Mouse (Mus musculus) kidney, postnatal 0 days (tissue): ENCODE data around the gene Crybg2. TPM values are rescaled to one million over a fixed set of nuclear protein-coding genes. Genes with fewer than 3 reads are reported as not detected.

ENCODE experiments used
- ATAC-seq: fragments of 200-750 bp; cut with Nextera tagmentation; replicated peaks from 2 replicates; pipeline ENCODE4 v1.8.0; 2017; ENCODE audit warnings: low read depth, moderate number of reproducible peaks, moderate TSS enrichment, moderate library complexity; ENCODE audit not compliant: low FRiP score
- DNase-seq: peaks from one replicate; pipeline ENCODE4 v3.0.0-alpha.2; 2016; ENCODE audit warnings: low spot score
- H3K27ac ChIP-seq: fragments of 300-500 bp; sonication (generic); 2 replicates; pipeline ENCODE4 v1.5.1; 2014; ENCODE audit warnings: mild to moderate bottlenecking
- H3K27me3 ChIP-seq: fragments of 300-500 bp; sonication (generic); 2 replicates; pipeline ENCODE4 v1.6.1; 2014; ENCODE audit warnings: low read length, mixed read lengths; ENCODE audit not compliant: insufficient read depth
- H3K36me3 ChIP-seq: fragments of 300-500 bp; sonication (generic); 2 replicates; pipeline ENCODE4 v1.6.1; 2014; ENCODE audit warnings: low read length, mixed read lengths; ENCODE audit not compliant: insufficient read depth
- H3K4me1 ChIP-seq: fragments of 300-500 bp; sonication (generic); replicated peaks from 2 replicates; pipeline ENCODE4 v1.6.1; 2014; ENCODE audit warnings: antibody characterized with exemption, low read length, mixed read lengths; ENCODE audit not compliant: insufficient read depth
- H3K4me2 ChIP-seq: fragments of 300-500 bp; sonication (generic); 2 replicates; pipeline ENCODE4 v1.6.1; 2014; ENCODE audit warnings: mild to moderate bottlenecking, low read length, moderate library complexity, mixed read lengths
- H3K4me3 ChIP-seq: fragments of 300-500 bp; sonication (generic); replicated peaks from 2 replicates; pipeline ENCODE4 v1.5.1; 2014; ENCODE audit warnings: low read depth, low read length
- H3K9ac ChIP-seq: fragments of 300-500 bp; sonication (generic); 2 replicates; pipeline ENCODE4 v1.6.1; 2014; ENCODE audit warnings: low read depth, low read length
- H3K9me3 ChIP-seq: fragments of 300-500 bp; sonication (generic); replicated peaks from 2 replicates; pipeline ENCODE4 v1.6.1; 2016; ENCODE audit warnings: low read length, inconsistent platforms, mixed read lengths
- CTCF ChIP-seq: IDR thresholded peaks from 2 replicates; pipeline ENCODE4 v1.5.1; 2016; ENCODE audit warnings: antibody characterized with exemption, low read depth, mild to moderate bottlenecking, moderate library complexity
- whole genome bisulfite sequencing: fragments of 180-500 bp; shearing (Covaris S2); extraction: QIAGEN DNeasy Blood & Tissue Kit; methylation state at CpG from one replicate; pipeline ENCODE4 v1.1.7; 2014; 5-methylcytosine and 5-hydroxymethylcytosine counted together
- polyA plus RNA-seq: library from polyadenylated mRNA; unstranded; fragments of >200 nt; fragmentation: Nextera tagmentation; extraction: Ambion mirVana; gene quantifications from 2 replicates; pipeline ENCODE4 v1.2.1, GENCODE M21; 2015

Gene Crybg2
- polyA plus RNA-seq, 1 experiment from 2014 or later = 2.8 TPM

DNA sequence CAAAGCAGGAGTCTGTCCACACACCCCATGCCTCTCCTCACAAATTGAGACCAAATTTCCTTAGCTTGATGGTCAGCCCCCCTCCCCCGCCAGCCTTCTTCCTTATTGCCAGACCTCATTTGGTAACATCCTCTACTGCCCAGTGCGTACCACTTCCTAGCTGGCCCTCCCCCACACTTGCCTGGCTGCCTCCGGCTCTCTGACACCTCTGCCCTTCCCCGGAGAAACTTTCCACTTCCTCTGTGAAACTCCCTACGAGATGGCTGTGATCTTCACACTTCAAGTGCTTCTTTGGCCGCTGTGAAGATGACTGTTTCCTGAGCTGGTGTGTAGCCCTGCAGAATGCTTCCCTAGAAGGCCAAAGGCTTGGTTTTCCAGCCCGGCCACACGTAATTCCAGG lies 38.0 kb downstream of the Crybg2 start:
- Histone ChIP-seq H3K4me2 (no peak overlapping the region), H3K9me3 (no peaks in the 10 kb centered on the region), H3K4me3 (no peak overlapping the region), H3K36me3 (no peaks in the 10 kb centered on the region), H3K9ac (no peak overlapping the region), H3K27ac (no peak overlapping the region), H3K4me1 (no peaks in the 10 kb centered on the region), H3K27me3 (no peaks in the 10 kb centered on the region)
- peak; percentile 62 for DNase-seq
- TF ChIP-seq CTCF = no peak
- no peak; the same call in 1 of the 2 replicates for ATAC-seq
- 15% methylated on average over 8 of the region's 8 CpGs for WGBS

- H3K4me2 ChIP-seq = no peak overlapping the region
- no peaks in the 10 kb centered on the region for H3K36me3 ChIP-seq
- no peaks in the 10 kb centered on the region for H3K4me1 ChIP-seq
- TF ChIP-seq CTCF = no peak
- no peak overlapping the region for H3K4me3 ChIP-seq
- H3K27ac ChIP-seq = no peak overlapping the region
- no peak overlapping the region for H3K9ac ChIP-seq
- DNase-seq (no peak), ATAC-seq (no peak)
- WGBS = 77% methylated on average over 4 of the region's 4 CpGs
- no peaks in the 10 kb centered on the region for H3K9me3 ChIP-seq
- no peaks in the 10 kb centered on the region for H3K27me3 ChIP-seq
Observed at GRCm38 (mm10) chr4:134100245-134100644, 39.6 kb downstream of the Crybg2 start.

DNA sequence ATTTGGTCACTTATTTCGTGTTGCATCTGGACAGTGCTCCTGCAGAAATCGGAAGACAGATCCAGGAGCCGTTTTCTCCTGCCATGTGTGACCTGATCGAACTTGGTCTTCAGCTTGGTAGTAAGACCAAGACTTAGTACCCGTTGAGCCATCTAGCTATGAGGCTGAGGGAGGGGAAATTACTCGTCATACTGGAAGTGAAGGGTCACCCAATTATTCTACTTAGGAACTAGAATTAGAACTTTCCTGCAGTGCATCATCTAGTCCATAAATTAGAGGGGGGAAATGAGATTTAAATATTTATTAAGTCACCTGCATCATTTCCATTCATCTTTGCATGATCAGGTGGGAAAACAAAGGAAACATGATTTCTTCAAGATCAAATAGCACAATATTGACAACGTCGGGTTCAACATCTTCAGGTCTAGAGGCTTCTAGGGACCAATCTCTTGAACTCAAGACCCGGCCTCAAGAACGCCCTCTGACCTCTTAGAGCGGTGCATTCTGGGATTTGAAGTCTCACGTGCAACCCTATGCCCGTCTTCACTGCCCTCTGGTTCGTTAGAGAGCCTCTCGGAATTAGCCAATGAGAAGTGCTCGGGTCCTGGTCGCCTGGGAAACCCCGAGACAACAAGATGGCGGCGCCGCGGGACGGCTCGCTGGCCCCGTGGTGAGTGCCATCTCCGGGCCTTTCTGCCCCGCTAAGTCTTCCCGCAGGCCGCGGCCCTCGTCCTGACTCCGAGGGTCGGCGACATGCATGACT lies 41.5 kb downstream of the Crybg2 start, which contains the start of gene Ubxn11:
Gene Ubxn11, plus strand, starts transcription at position 592 of the 763 bp plus-strand sequence.
- 17% methylated on average over 34 of the region's 34 CpGs for WGBS
- Histone ChIP-seq H3K4me2 (peak within 1 kb of the TSS; percentile 76), H3K36me3 (no peaks in the 10 kb centered on the region), H3K9me3 (no peaks in the 10 kb centered on the region), H3K27ac (no peak within 1 kb of the TSS), H3K9ac (peak within 1 kb of the TSS; percentile 47), H3K27me3 (no peaks in the 10 kb centered on the region), H3K4me3 (peak within 1 kb of the TSS; percentile 68), H3K4me1 (no peaks in the 10 kb centered on the region)
- no peak for TF ChIP-seq CTCF
- peak; percentile 93 for ATAC-seq
- DNase-seq = peak; percentile 94

DNA sequence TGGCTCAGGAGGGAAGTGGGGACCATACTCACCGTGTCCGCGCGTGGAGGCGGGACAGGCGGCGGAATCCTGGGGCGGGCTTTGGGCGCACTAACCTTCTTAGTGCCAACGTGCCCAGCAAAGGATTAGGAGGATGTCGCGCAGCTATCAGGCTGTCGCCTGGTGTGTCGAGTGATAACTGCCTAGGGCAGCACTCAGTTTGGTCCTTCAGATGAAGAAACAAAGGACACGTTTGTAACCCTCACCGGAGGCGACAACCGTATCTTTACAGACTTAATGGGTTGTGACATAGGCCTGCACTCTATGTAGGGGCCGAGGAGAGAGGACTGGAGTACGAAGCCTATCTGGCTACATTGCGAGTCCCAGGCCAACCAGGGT lies 42.1 kb downstream of the Crybg2 start:
- Histone ChIP-seq H3K4me2 (peak overlapping the region; percentile 76), H3K4me1 (no peaks in the 10 kb centered on the region), H3K9ac (peak overlapping the region; percentile 47), H3K27ac (no peak overlapping the region), H3K27me3 (no peaks in the 10 kb centered on the region), H3K9me3 (no peaks in the 10 kb centered on the region), H3K36me3 (no peaks in the 10 kb centered on the region), H3K4me3 (peak overlapping the region; percentile 68)
- peak; percentile 12; the same call in 1 of the 2 replicates for ATAC-seq
- WGBS = 4% methylated on average over 21 of the region's 21 CpGs
- no peak for DNase-seq
- no peak for TF ChIP-seq CTCF

DNA sequence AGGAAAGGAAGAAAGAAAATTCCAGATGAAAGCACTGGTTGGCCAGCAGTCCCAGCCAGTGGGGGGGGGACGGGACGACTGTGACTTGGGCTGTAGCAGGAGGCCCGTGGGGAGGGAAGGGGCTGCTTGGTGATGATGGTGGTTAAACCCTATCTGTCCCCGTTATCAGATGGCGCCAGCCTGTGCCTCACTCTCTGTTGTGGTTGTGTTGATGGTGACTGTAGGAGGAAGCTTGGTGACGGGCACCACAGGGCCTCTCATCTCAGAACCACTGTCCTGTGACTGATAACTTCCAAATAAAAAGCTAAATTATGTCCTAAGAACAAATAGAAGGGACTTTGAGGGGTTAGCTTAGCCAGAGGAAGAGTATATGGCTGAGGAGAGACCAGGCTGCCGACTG lies 45.5 kb downstream of the Crybg2 start:
- no peak overlapping the region for H3K4me3 ChIP-seq
- no peak overlapping the region for H3K27ac ChIP-seq
- TF ChIP-seq CTCF = no peak
- H3K9me3 ChIP-seq = no peaks in the 10 kb centered on the region
- H3K36me3 ChIP-seq = no peaks in the 10 kb centered on the region
- H3K4me2 ChIP-seq = no peak overlapping the region
- DNase-seq (no peak), ATAC-seq (no peak)
- H3K27me3 ChIP-seq = no peaks in the 10 kb centered on the region
- WGBS = 66% methylated on average over 7 of the region's 7 CpGs
- H3K4me1 ChIP-seq = no peaks in the 10 kb centered on the region
- no peak overlapping the region for H3K9ac ChIP-seq

DNA sequence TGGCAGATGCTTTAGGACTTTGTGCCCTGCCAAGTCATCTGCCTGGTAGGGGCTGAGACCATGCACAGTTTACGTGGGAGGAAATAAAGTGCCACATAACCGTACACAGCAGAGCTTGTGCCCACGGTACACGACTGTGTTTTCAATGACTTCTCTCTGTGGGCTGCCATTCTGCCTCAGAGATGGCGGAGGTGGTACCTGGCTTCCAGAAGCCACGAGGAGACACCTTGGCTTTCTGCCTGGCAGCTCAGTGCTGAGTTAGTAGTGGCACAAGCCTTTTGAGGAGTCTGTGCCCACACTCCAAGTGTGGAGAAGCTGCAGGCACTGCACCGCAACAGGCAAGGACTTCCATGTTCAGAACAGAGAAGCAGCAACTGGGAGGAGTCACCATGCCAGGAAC lies 47.1 kb downstream of the Crybg2 start:
- ATAC-seq (no peak), DNase-seq (no peak)
- no peaks in the 10 kb centered on the region for H3K36me3 ChIP-seq
- no peaks in the 10 kb centered on the region for H3K27me3 ChIP-seq
- no peak overlapping the region for H3K27ac ChIP-seq
- no peak overlapping the region for H3K4me3 ChIP-seq
- 81% methylated on average over 7 of the region's 7 CpGs for WGBS
- no peak for TF ChIP-seq CTCF
- H3K9me3 ChIP-seq = no peaks in the 10 kb centered on the region
- H3K4me1 ChIP-seq = no peaks in the 10 kb centered on the region
- H3K9ac ChIP-seq = no peak overlapping the region
- no peak overlapping the region for H3K4me2 ChIP-seq

GRCm38 (mm10) chr4:134108196-134108595 lies 47.6 kb downstream of the Crybg2 start:
- 22% methylated on average over 5 of the region's 5 CpGs for WGBS
- Histone ChIP-seq H3K9ac (no peak overlapping the region), H3K27me3 (no peaks in the 10 kb centered on the region), H3K36me3 (no peaks in the 10 kb centered on the region), H3K4me2 (no peak overlapping the region), H3K4me1 (no peaks in the 10 kb centered on the region), H3K9me3 (no peaks in the 10 kb centered on the region), H3K4me3 (no peak overlapping the region), H3K27ac (no peak overlapping the region)
- DNase-seq (no peak), ATAC-seq (no peak)
- TF ChIP-seq CTCF = no peak
